Mouse (Mus musculus) frontal cortex, postnatal 10 days (tissue): ENCODE measurements at regions not wholly inside any gene's neighbourhood (a gene's known extent, or its start where the extent isn't known, plus 50 kb on each side); places are given as distances from the start of the nearest gene placed in this dataset.
"Not testable (repeated sequence)": the region's sequence is repeated elsewhere in the genome, so short reads cannot be mapped to it uniquely, and the experiment has no call there.

Experiments
- DNase-seq, 2 experiments: peaks; one replicate each; pipeline ENCODE4 v3.0.0; 2022; ENCODE audit warnings: low spot score in 2 of 2, mixed read lengths in 1 of 2

GRCm38 (mm10) chr2:171592315-171592714 is 451.0 kb downstream of the Cbln4 start:
- no peak for DNase-seq

- no peak for DNase-seq
Measured at GRCm38 (mm10) chr2:171588158-171588557, 455.1 kb downstream of the Cbln4 start.

- DNase-seq = peak; percentile 11 to 13
Measured at GRCm38 (mm10) chr2:171587635-171588034, 455.6 kb downstream of the Cbln4 start.

- DNase-seq = no peak
Measured at GRCm38 (mm10) chr2:171586853-171587220, 456.4 kb downstream of the Cbln4 start.

- DNase-seq = no peak
Measured at GRCm38 (mm10) chr2:171586217-171586852, 456.9 kb downstream of the Cbln4 start.

- DNase-seq = no peak
Measured at GRCm38 (mm10) chr2:171574360-171574759, 468.9 kb downstream of the Cbln4 start.

- no peak for DNase-seq
Measured at GRCm38 (mm10) chr2:171562656-171563055, 480.6 kb downstream of the Cbln4 start.

GRCm38 (mm10) chr2:171542768-171543167 is 500.5 kb downstream of the Cbln4 start:
- not testable (repeated sequence) for DNase-seq

GRCm38 (mm10) chr2:171514876-171515275 is 528.4 kb downstream of the Cbln4 start:
- no peak for DNase-seq

- DNase-seq = no peak
Measured at GRCm38 (mm10) chr2:171496620-171497019, 546.6 kb downstream of the Cbln4 start.

- peak in 1 of 2 experiments; percentile 29 for DNase-seq
Measured at GRCm38 (mm10) chr2:171493741-171494140, 549.5 kb downstream of the Cbln4 start.

GRCm38 (mm10) chr2:171487284-171487683 is 556.0 kb downstream of the Cbln4 start:
- peak in 1 of 2 experiments; percentile 8 for DNase-seq

GRCm38 (mm10) chr2:171453241-171453640 is 590.0 kb downstream of the Cbln4 start:
- peak; percentile 6 to 8 for DNase-seq

GRCm38 (mm10) chr2:171406057-171406456 is 637.2 kb downstream of the Cbln4 start:
- no peak for DNase-seq

- no peak for DNase-seq
Measured at GRCm38 (mm10) chr2:171388936-171389335, 654.3 kb downstream of the Cbln4 start.

GRCm38 (mm10) chr2:171373457-171373856 is 641.9 kb downstream of the Dok5 start:
- DNase-seq = peak; percentile 18 to 24

GRCm38 (mm10) chr2:171373016-171373415 is 641.4 kb downstream of the Dok5 start:
- DNase-seq = no peak

GRCm38 (mm10) chr2:171371751-171372150 is 640.1 kb downstream of the Dok5 start:
- DNase-seq = no peak

GRCm38 (mm10) chr2:171365553-171365952 is 633.9 kb downstream of the Dok5 start:
- DNase-seq = no peak

GRCm38 (mm10) chr2:171364621-171365020 is 633.0 kb downstream of the Dok5 start:
- DNase-seq = no peak

GRCm38 (mm10) chr2:171363381-171363780 is 631.8 kb downstream of the Dok5 start:
- no peak for DNase-seq

- no peak for DNase-seq
Measured at GRCm38 (mm10) chr2:171358071-171358760, 626.6 kb downstream of the Dok5 start.

- DNase-seq = no peak
Measured at GRCm38 (mm10) chr2:171348156-171348555, 616.5 kb downstream of the Dok5 start.
